Mouse (Mus musculus): ENCODE data around the gene Slc25a12.

Gene Slc25a12

GRCm38 (mm10) chr2:71304821-71305220, 62.7 kb downstream of the Slc25a12 start:
- peak; percentile 65 to 76 for DNase-seq

GRCm38 (mm10) chr2:71303221-71303620, 64.3 kb downstream of the Slc25a12 start:
- DNase-seq = peak; percentile 58 to 77

- no peak for DNase-seq
These were observed 65.3 kb downstream of the Slc25a12 start for GRCm38 (mm10) chr2:71302156-71302663.

- peak in 1 of 2 experiments; percentile 43 for DNase-seq
These were observed 68.8 kb downstream of the Slc25a12 start for GRCm38 (mm10) chr2:71298729-71299128.

GRCm38 (mm10) chr2:71297501-71297900, 70.0 kb downstream of the Slc25a12 start:
- DNase-seq = no peak

- no peak for DNase-seq
These were observed 71.7 kb downstream of the Slc25a12 start for GRCm38 (mm10) chr2:71295844-71296243.

GRCm38 (mm10) chr2:71294489-71294888, 73.1 kb downstream of the Slc25a12 start:
- DNase-seq = no peak

GRCm38 (mm10) chr2:71293983-71294382, 73.6 kb downstream of the Slc25a12 start:
- DNase-seq = no peak

GRCm38 (mm10) chr2:71291566-71291965, 76.0 kb downstream of the Slc25a12 start:
- DNase-seq = no peak

GRCm38 (mm10) chr2:71290107-71290775, 77.3 kb downstream of the Slc25a12 start:
- peak; percentile 24 to 58 for DNase-seq

- DNase-seq = no peak
These were observed 85.6 kb downstream of the Slc25a12 start for GRCm38 (mm10) chr2:71281981-71282380.

- no peak for DNase-seq
These were observed 88.5 kb downstream of the Slc25a12 start for GRCm38 (mm10) chr2:71278791-71279775.

GRCm38 (mm10) chr2:71275734-71276133, 91.8 kb downstream of the Slc25a12 start:
- DNase-seq = peak; percentile 18 to 51

GRCm38 (mm10) chr2:71273955-71274679, 93.4 kb downstream of the Slc25a12 start:
- peak; percentile 23 to 43 for DNase-seq

GRCm38 (mm10) chr2:71270085-71270484, 97.5 kb downstream of the Slc25a12 start:
- DNase-seq = no peak

- DNase-seq = no peak
These were observed 98.2 kb downstream of the Slc25a12 start for GRCm38 (mm10) chr2:71269332-71269731.

- DNase-seq = no peak
These were observed 98.9 kb downstream of the Slc25a12 start for GRCm38 (mm10) chr2:71268691-71269090.

GRCm38 (mm10) chr2:71264585-71264984, 103.0 kb downstream of the Slc25a12 start:
- DNase-seq = no peak

- DNase-seq = peak in 1 of 2 experiments; percentile 39
These were observed 111.0 kb downstream of the Slc25a12 start for GRCm38 (mm10) chr2:71256581-71256980.

GRCm38 (mm10) chr2:71254836-71255235, 112.7 kb downstream of the Slc25a12 start:
- no peak for DNase-seq

GRCm38 (mm10) chr2:71250841-71251240, 116.7 kb downstream of the Slc25a12 start:
- DNase-seq = peak in 1 of 2 experiments; percentile 18

GRCm38 (mm10) chr2:71248071-71248470, 119.5 kb downstream of the Slc25a12 start:
- no peak for DNase-seq

- DNase-seq = no peak
These were observed 121.5 kb downstream of the Slc25a12 start for GRCm38 (mm10) chr2:71246096-71246495.

All from kidney, postnatal 25 days (tissue).